Mouse (Mus musculus) spleen, adult 2 months (tissue): Measurements from ENCODE around the gene Gm5134. TPM values are rescaled to one million over a fixed set of nuclear protein-coding genes. Genes with fewer than 3 reads are reported as not detected.

Experiments
- DNase-seq, 2 experiments: peaks; one replicate each; pipeline versions ENCODE4 v3.0.0 to v3.0.0-alpha.2; 2012 to 2021; ENCODE audit warnings: low spot score in 2 of 2, low read depth in 1 of 2
- H3K27ac ChIP-seq: fragments of 200-500 bp; 2 replicates; pipeline ENCODE4 v1.5.1; 2012; ENCODE audit warnings: low read length, inconsistent platforms; ENCODE audit not compliant: insufficient read depth
- H3K27me3 ChIP-seq: fragments of 200-500 bp; 2 replicates; pipeline ENCODE4 v1.6.1; 2012; ENCODE audit warnings: mild to moderate bottlenecking, moderate library complexity, low read length, inconsistent platforms; ENCODE audit not compliant: control insufficient read depth, insufficient read depth
- H3K36me3 ChIP-seq: fragments of 200-500 bp; 2 replicates; pipeline ENCODE4 v1.6.1; 2012; ENCODE audit warnings: mild to moderate bottlenecking, low read length, inconsistent platforms; ENCODE audit not compliant: control insufficient read depth, insufficient read depth
- H3K4me1 ChIP-seq: fragments of 200-500 bp; 2 replicates; pipeline ENCODE4 v1.6.1; 2011; ENCODE audit warnings: inconsistent platforms; ENCODE audit not compliant: control insufficient read depth, insufficient read depth, insufficient read length
- H3K4me3 ChIP-seq: fragments of 200-500 bp; 2 replicates; pipeline ENCODE4 v1.5.1; 2011; ENCODE audit warnings: mild to moderate bottlenecking, inconsistent platforms; ENCODE audit not compliant: insufficient read depth, insufficient read length; ENCODE audit errors: extremely low read depth
- CTCF ChIP-seq: fragments of 200-500 bp; IDR thresholded peaks from 2 replicates; pipeline ENCODE4 v1.5.1; 2011; ENCODE audit warnings: mild to moderate bottlenecking, inconsistent platforms; ENCODE audit not compliant: insufficient read depth, insufficient read length, insufficient replicate concordance; ENCODE audit errors: extremely low read depth
- POLR2A ChIP-seq: fragments of 200-500 bp; IDR thresholded peaks from 2 replicates; pipeline ENCODE4 v1.6.1; 2011; ENCODE audit warnings: low read depth, low read length, inconsistent platforms
- WGBS: fragments of 180-500 bp; shearing (Covaris S2); methylation state at CpG from one replicate; pipeline ENCODE4 v1.1.7; 2018; 5-methylcytosine and 5-hydroxymethylcytosine counted together
- polyA plus RNA-seq: library from polyadenylated mRNA; depleted of rRNA; stranded (reverse); fragments of >200 nt; gene quantifications from 2 replicates; pipeline ENCODE4 v1.2.3, GENCODE M21; 2012

The Gm5134 gene
- polyA plus RNA-seq, 1 experiment = 1.2 TPM

GRCm38 (mm10) chr10:76025470-76026190, 71.3 kb downstream of the Gm5134 start:
- Histone ChIP-seq H3K27me3 (no peaks in the 10 kb centered on the region), H3K4me3 (no peak overlapping the region), H3K4me1 (no peaks in the 10 kb centered on the region), H3K36me3 (no peaks in the 10 kb centered on the region), H3K27ac (no peak overlapping the region)
- 88% methylated on average over 9 of the region's 10 CpGs for WGBS
- TF ChIP-seq POLR2A (no peak), CTCF (no peak)
- DNase-seq = no peak

- Histone ChIP-seq H3K4me3 (no peak overlapping the region), H3K27ac (no peak overlapping the region), H3K36me3 (no peaks in the 10 kb centered on the region), H3K4me1 (no peaks in the 10 kb centered on the region), H3K27me3 (no peaks in the 10 kb centered on the region)
- TF ChIP-seq POLR2A (no peak), CTCF (no peak)
- DNase-seq = no peak
- WGBS = 67% methylated on average over 12 of the region's 12 CpGs
Observed at GRCm38 (mm10) chr10:76027127-76028015, 73.1 kb downstream of the Gm5134 start.

- 40% methylated on average over 4 of the region's 4 CpGs for WGBS
- TF ChIP-seq POLR2A = no peak
- no peak for TF ChIP-seq CTCF
- no peaks in the 10 kb centered on the region for H3K4me1 ChIP-seq
- no peaks in the 10 kb centered on the region for H3K27me3 ChIP-seq
- H3K36me3 ChIP-seq = no peaks in the 10 kb centered on the region
- DNase-seq = no peak
- H3K4me3 ChIP-seq = no peak overlapping the region
- no peak overlapping the region for H3K27ac ChIP-seq
Observed at GRCm38 (mm10) chr10:76028016-76028366, 73.7 kb downstream of the Gm5134 start.

- Histone ChIP-seq H3K27ac (no peak overlapping the region), H3K4me1 (0 out of 2 replicates have a peak, but pooled peaks cover 3% of the 10 kb centered on the region), H3K27me3 (no peaks in the 10 kb centered on the region), H3K36me3 (no peaks in the 10 kb centered on the region), H3K4me3 (no peak overlapping the region)
- TF ChIP-seq POLR2A (no peak), CTCF (no peak)
- WGBS = 88% methylated on average over 9 of the region's 9 CpGs
- DNase-seq = no peak
Observed at GRCm38 (mm10) chr10:76028396-76028795, 74.1 kb downstream of the Gm5134 start.

- no peak for TF ChIP-seq POLR2A
- no peak for TF ChIP-seq CTCF
- H3K36me3 ChIP-seq = no peaks in the 10 kb centered on the region
- peaks cover 5% of the 10 kb centered on the region; the same call in 1 of the 2 replicates for H3K4me1 ChIP-seq
- H3K27me3 ChIP-seq = no peaks in the 10 kb centered on the region
- 94% methylated on average over 5 of the region's 5 CpGs for WGBS
- DNase-seq = no peak
- H3K27ac ChIP-seq = no peak overlapping the region
- H3K4me3 ChIP-seq = no peak overlapping the region
Observed at GRCm38 (mm10) chr10:76029276-76029675, 75.0 kb downstream of the Gm5134 start.

GRCm38 (mm10) chr10:76030496-76030895, 76.2 kb downstream of the Gm5134 start:
- no peak for TF ChIP-seq POLR2A
- no peak for TF ChIP-seq CTCF
- Histone ChIP-seq H3K4me3 (no peak overlapping the region), H3K27me3 (no peaks in the 10 kb centered on the region), H3K4me1 (peaks cover 6% of the 10 kb centered on the region; the same call in 1 of the 2 replicates), H3K27ac (no peak overlapping the region), H3K36me3 (no peaks in the 10 kb centered on the region)
- DNase-seq = no peak
- 59% methylated on average over 5 of the region's 5 CpGs for WGBS
